Mouse (Mus musculus) embryo, embryonic 10.5 days (tissue): ENCODE measurements around the gene Lama5.

Source experiments
- DNase-seq: peaks from one replicate; pipeline ENCODE4 v3.0.0-alpha.2; 2015; ENCODE audit warnings: low spot score

Lama5 gene

GRCm38 (mm10) chr2:180135414-180135813 lies 90.2 kb downstream of the Lama5 start:
- DNase-seq: no peak

GRCm38 (mm10) chr2:180133911-180134310 lies 91.7 kb downstream of the Lama5 start:
- no peak for DNase-seq

GRCm38 (mm10) chr2:180133231-180133630 lies 92.4 kb downstream of the Lama5 start:
- no peak for DNase-seq

- no peak for DNase-seq
Observed at GRCm38 (mm10) chr2:180127675-180128074, 98.0 kb downstream of the Lama5 start.
